Mouse (Mus musculus) left cerebral cortex, adult 18-20 months (tissue): Measurements from ENCODE around the gene Rasgrf1. TPM values are rescaled to one million over a fixed set of nuclear protein-coding genes. Genes with fewer than 3 reads are reported as not detected.
A peak's percentile ranks its signal among the peaks of the same experiment; 100 is the strongest.

ENCODE experiments used
- DNase-seq, 2 experiments: peaks; one replicate each; pipeline ENCODE4 v3.0.0; 2021 to 2022; ENCODE audit warnings: low spot score in 2 of 2, mixed read lengths in 1 of 2
- total RNA-seq, 2 experiments: library from RNA; stranded (reverse); gene quantifications; 2 replicates each; pipeline ENCODE4 v1.2.3; 2021

The Rasgrf1 gene
- total RNA-seq, 2 experiments from 2014 or later = 292 to 328 TPM

- DNase-seq = no peak
Measured at GRCm38 (mm10) chr9:89967716-89968115, 58.0 kb downstream of the Rasgrf1 start.

GRCm38 (mm10) chr9:89968836-89969450, 59.2 kb downstream of the Rasgrf1 start:
- no peak for DNase-seq

GRCm38 (mm10) chr9:89970271-89970670, 60.6 kb downstream of the Rasgrf1 start:
- no peak for DNase-seq

GRCm38 (mm10) chr9:89970886-89971486, 61.3 kb downstream of the Rasgrf1 start:
- no peak for DNase-seq

- no peak for DNase-seq
Measured at GRCm38 (mm10) chr9:89972321-89972720, 62.6 kb downstream of the Rasgrf1 start.

- DNase-seq = no peak
Measured at GRCm38 (mm10) chr9:89973856-89974255, 64.1 kb downstream of the Rasgrf1 start.

- no peak for DNase-seq
Measured at GRCm38 (mm10) chr9:89974463-89974931, 64.8 kb downstream of the Rasgrf1 start.

GRCm38 (mm10) chr9:89976366-89976940, 66.7 kb downstream of the Rasgrf1 start:
- DNase-seq = no peak

- DNase-seq = no peak
Measured at GRCm38 (mm10) chr9:89979248-89979647, 69.5 kb downstream of the Rasgrf1 start.

- DNase-seq = no peak
Measured at GRCm38 (mm10) chr9:89982256-89982655, 72.5 kb downstream of the Rasgrf1 start.

GRCm38 (mm10) chr9:89988053-89988452, 78.3 kb downstream of the Rasgrf1 start:
- DNase-seq = no peak

GRCm38 (mm10) chr9:89988811-89989528, 79.3 kb downstream of the Rasgrf1 start:
- no peak for DNase-seq

GRCm38 (mm10) chr9:90006432-90006831, 96.7 kb downstream of the Rasgrf1 start:
- no peak for DNase-seq

GRCm38 (mm10) chr9:90007094-90007493, 97.4 kb downstream of the Rasgrf1 start:
- DNase-seq = no peak

- no peak for DNase-seq
Measured at GRCm38 (mm10) chr9:90008138-90008537, 98.4 kb downstream of the Rasgrf1 start.

GRCm38 (mm10) chr9:90011849-90012248, 102.1 kb downstream of the Rasgrf1 start:
- DNase-seq = no peak

GRCm38 (mm10) chr9:90014649-90015048, 104.9 kb downstream of the Rasgrf1 start:
- no peak for DNase-seq

GRCm38 (mm10) chr9:90016204-90016603, 106.5 kb downstream of the Rasgrf1 start:
- DNase-seq = no peak

- peak; percentile 21 to 60 for DNase-seq
Measured at GRCm38 (mm10) chr9:90020866-90021265, 111.2 kb downstream of the Rasgrf1 start.

GRCm38 (mm10) chr9:90021442-90021841, 111.7 kb downstream of the Rasgrf1 start:
- no peak for DNase-seq

- no peak for DNase-seq
Measured at GRCm38 (mm10) chr9:90027709-90028108, 118.0 kb downstream of the Rasgrf1 start.

- DNase-seq = no peak
Measured at GRCm38 (mm10) chr9:90033922-90034321, 124.2 kb downstream of the Rasgrf1 start.
